Mouse (Mus musculus) layer of hippocampus, adult 18-20 months (tissue): Measurements from ENCODE around the gene Decr2. TPM values are rescaled to one million over a fixed set of nuclear protein-coding genes. Genes with fewer than 3 reads are reported as not detected.
"Not testable (repeated sequence)": the region's sequence is repeated elsewhere in the genome, so short reads cannot be mapped to it uniquely, and the experiment has no call there.

ENCODE experiments used
- DNase-seq, 2 experiments: peaks; one replicate each; pipeline ENCODE4 v3.0.0; 2022; ENCODE audit warnings: low spot score in 2 of 2
- total RNA-seq, 2 experiments: library from RNA; stranded (reverse); gene quantifications; 2 replicates each; pipeline ENCODE4 v1.2.3; 2021

The Decr2 gene
- total RNA-seq, 2 experiments from 2014 or later, result 27.4 to 29.7 TPM

DNA sequence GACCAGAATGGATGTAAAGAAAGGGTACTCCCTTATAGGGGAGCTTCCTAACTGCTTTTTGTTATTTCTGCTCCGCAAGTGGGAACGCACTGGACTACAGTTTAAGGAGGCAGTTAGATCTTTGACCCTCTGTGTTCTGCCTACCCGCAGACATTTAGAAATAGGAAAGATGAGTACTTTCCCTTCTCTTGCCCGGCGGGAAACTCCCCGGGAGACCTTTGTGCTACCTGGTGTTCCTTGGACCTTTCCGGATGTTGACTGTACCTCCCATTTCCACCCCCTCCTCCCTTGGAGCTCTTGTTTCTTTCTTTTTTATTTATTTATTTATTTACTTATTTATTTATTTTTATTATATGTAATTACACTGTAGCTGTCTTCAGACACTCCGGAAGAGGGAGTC is 23.9 kb upstream of the Decr2 start:
- no peak for DNase-seq

- DNase-seq, result peak; percentile 51 to 68
These were observed 23.2 kb upstream of the Decr2 start, which contains the start of gene Tmem8 for GRCm38 (mm10) chr17:26113181-26113948. Tmem8 (plus strand) TSS chr17:26113299.

DNA sequence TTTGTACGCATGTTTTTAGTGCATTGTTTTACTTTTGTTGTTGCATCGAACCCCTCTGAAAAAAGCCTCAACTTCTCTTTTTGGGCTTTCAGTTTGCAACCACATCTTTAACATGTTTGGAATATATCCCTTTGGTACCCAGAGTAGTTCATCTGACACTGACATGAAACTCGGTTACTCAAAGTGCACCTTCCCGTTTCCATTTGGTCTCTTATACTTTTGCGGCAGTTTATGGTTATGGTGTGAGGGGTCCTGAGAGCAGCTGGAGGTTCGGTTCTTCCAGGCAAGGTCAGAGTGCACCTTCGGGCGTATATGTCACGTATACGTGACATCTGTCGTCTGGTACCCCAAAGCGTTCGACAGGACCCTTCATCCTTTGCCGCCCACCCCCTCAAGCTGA is 22.6 kb upstream of the Decr2 start:
- no peak for DNase-seq

DNA sequence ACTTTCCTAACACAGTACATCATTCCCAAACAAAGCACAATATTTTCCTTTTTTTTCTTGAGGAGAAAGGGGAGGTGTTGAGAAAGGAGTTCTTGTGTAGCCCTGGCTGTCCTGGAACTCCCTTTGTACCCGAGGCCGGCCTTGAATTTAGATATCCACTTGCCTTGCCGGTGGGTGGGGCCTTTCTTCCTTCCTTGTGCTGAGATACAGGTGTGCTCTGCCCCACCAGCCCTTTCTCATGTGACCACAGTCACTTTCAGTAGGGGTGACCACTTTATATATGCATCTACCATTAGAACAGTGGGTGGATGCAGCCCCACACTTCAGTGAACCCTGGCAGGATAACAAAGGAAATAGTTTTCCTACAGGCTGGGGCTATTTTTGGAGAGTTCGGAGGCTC is 21.6 kb upstream of the Decr2 start:
- no peak for DNase-seq

DNA sequence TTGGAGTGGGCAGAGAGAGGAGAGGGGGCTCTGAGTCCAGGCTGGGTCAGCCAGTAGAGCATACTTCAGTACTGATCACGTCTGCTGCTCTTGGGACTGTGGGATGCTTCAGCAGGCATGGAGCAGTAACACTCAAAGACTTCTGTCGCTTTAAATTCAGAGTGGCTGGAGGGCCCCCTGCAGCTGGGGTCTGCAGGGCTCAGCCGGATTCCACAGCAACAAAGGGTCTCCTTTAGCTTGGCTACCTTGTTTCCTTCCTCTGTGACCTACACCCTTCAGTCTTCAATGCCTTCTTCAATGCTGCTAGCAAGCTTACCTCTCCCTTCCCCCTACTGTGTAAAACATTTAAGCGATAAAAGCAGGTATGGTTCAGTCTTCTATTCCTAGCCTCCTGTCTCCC is 20.9 kb upstream of the Decr2 start:
- DNase-seq, result no peak

- no peak for DNase-seq
These were observed 20.0 kb upstream of the Decr2 start for GRCm38 (mm10) chr17:26110156-26110555.

GRCm38 (mm10) chr17:26105619-26106018 is 15.5 kb upstream of the Decr2 start:
- no peak for DNase-seq

GRCm38 (mm10) chr17:26101478-26101877 is 11.3 kb upstream of the Decr2 start:
- no peak for DNase-seq

DNA sequence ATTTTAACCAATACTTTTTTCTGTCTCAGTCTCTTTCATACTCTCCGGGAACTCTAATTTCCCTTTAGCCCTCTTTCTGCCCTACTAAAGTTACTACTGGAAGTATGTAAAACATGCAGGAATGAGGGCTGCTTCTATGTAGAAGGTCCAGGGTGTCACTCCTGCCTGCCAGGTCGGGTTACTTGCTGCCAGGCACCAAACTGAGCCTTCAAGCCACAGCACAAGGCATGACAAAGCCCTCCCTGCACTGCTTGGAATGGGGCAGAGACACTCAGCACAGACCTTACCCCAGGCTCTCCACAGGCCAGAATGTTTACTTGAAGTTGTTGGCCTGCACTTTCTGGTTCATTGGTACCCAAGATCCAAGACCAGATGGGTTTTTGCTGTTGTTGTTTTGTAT is 10.0 kb upstream of the Decr2 start:
- DNase-seq, result no peak

DNA sequence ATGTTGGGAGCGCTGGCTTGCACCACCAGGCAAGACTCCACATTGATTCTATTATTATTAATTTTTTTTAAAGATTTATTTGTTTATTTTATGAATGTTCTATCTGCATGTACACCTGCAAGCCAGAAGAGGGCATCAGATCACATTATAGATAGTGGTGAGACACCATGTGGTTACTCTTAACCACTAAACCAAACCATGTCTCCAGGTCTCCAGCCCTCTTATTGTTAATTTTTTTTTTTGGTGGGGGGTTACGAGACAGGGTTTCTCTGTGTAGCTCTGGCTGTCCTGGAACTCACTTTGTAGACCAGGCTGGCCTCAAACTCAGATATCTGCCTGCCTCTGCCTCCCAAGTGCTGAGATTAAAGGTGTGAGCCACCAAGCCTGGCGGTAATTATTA is 9.2 kb upstream of the Decr2 start:
- DNase-seq, result not testable (repeated sequence)

DNA sequence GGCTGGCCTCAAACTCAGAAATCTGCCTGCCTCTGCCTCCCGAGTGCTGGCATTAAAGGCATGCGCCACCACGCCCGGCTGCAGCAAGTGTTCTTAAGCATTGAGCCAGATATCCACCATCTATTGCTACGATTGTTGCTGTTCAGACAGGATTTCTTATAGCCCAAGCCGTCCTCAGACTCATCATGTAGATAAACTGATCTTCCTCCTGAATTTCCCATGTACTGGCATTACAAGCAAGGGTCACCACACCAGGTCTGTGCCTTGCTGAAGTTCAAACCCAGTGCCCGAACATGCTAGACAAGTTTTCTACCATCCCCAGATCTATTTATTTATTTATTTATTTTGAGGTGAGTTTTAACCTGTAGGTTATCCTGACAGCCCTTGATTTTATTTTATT is 8.3 kb upstream of the Decr2 start:
- DNase-seq, result no peak

- DNase-seq, result peak; percentile 58 to 76
These were observed 5.1 kb upstream of the Decr2 start, which contains the start of gene Nme4 for GRCm38 (mm10) chr17:26095121-26095740. Nme4 (minus strand) TSS chr17:26095602.

DNA sequence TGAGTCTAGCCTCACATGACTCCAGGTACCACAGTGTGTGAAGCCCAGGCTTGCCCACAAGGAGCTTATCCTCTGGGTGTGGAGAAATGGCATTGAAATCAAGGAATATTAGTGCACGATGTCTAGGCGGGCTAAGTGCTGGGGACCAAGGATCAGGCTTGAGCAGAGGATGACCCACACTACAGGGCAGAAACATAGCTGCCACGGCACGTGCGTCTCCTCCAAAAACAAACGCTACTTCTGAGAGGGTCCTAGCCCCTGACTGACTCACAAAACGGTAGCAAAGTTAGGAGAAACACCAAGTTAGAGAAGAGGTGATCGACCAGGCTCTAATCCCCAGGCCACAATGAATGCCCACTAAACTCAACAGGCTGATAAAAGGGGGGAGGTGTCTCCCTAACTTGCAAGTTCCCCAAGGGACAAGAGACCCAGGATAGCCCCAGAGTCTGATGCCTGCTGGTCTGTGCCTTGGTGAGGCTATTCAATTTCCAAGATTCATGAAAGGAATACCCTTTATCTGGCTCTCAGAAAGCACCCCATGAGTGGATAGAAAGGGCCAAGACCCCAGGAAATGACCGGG is 4.5 kb upstream of the Decr2 start:
- no peak for DNase-seq

DNA sequence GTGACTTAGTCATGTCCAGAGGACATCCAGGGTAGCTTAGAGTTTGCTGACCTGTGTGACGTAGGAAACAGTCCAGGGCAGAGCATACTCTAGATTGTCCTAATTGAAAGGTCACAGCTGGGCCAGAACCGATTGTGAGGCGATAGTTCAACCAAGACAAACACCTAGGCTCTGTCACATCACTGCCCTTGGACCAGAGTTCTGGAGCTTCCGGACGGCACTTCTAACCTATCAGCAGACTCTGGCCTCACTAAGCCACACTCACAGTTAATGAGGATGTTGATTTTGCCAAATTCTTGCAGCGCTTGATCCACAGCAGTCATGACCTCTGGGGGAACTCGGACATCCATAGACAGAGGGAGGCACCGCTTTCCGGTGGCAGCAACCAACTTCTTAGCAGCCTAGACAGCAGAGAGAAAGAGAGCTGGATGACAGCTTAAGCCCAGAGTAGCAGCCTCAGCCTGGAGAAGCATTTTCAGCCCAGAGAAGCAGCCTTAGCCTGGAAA is 3.0 kb downstream of the Decr2 start:
- DNase-seq, result no peak

DNA sequence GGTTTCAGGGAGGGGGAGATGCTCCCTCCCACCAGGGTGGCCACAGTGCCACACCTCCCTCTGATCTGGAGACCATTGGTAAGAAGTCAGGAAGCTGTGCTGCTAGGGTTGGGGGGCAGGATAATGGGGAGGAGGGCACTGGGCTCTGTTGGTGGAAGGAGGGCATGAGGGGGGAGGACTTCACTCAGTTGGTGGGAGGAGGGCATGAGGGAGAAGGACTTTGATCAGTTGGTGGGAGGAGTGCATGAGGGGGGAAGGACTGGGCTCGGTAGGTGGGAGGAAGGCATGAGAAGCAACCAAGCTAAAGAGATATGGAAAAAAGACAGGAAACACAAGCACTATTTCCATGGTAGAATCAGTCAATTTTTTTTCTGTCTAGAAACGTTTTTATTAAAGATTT is 9.3 kb downstream of the Decr2 start:
- DNase-seq, result no peak

DNA sequence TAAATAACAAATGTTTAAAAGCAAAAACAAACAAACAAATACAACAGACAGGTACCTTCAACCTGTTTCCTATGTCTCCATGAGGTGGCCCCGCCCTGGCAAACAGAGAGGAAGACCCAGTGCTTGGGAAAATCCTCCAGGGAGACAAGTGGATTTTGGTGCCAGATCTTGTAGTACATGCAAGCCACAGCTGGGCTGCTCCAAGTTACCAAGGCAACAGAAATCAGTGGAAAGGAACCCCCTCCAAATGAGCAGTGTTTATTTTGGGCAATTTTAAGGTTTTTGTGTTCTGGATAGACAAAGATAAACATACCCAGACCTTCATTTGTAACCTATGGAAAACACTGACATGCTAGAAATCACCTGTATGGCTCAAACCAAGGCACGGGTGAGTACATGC is 11.3 kb downstream of the Decr2 start:
- DNase-seq, result peak in 1 of 2 experiments; percentile 57

- DNase-seq, result peak in 1 of 2 experiments; percentile 25
These were observed 14.9 kb downstream of the Decr2 start for GRCm38 (mm10) chr17:26075246-26075645.

- no peak for DNase-seq
These were observed 20.0 kb downstream of the Decr2 start for GRCm38 (mm10) chr17:26070136-26070535.

DNA sequence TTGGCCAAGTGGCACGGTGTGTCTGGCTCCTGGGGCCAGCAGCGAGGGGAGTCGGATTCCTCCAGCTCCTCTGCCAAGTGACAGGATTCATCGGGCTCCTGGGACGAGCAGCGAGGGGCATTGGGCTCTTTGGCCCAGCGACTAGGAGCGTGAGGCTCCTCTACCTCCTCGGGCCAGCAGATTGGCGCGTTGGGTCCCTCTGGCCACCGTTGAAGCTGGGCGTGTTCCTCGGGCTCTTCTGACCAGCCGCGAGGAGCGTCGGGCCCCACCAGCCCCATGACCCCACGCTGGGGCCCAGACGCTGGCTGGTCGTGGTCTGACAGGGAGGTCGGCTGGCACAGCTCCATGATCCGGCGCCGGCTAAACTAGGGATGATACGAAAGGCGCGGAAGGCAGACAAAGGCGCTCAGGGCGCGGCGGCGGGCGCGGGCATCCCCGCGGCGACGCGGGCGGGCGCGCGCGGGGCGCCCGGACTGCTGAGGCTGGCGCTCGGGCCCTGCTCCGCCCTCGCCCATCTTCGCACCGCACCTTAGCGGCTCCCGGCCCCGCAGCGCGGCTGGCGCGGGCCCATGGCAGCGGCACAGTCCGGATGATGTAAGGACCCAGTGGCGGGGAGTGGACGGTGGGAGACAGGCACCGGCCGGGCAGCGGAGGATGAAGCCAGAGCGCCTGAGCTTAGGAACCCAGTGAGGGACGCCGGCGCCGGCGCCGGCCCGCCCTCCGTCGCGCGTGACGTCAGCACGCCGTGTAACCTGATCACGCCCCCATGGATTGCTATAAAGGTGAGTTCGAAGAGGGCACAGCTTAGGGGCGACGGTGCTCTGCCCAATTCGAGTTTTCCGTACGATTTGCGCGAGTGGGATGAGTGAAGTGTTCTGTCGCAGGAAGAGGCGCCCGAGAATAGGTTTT is 21.1 kb downstream of the Decr2 start, which contains the start of gene Rab11fip3:
Gene Rab11fip3, minus strand, starts transcription at position 725 of the 909 bp plus-strand sequence.
- DNase-seq, result peak; percentile 75 to 89

DNA sequence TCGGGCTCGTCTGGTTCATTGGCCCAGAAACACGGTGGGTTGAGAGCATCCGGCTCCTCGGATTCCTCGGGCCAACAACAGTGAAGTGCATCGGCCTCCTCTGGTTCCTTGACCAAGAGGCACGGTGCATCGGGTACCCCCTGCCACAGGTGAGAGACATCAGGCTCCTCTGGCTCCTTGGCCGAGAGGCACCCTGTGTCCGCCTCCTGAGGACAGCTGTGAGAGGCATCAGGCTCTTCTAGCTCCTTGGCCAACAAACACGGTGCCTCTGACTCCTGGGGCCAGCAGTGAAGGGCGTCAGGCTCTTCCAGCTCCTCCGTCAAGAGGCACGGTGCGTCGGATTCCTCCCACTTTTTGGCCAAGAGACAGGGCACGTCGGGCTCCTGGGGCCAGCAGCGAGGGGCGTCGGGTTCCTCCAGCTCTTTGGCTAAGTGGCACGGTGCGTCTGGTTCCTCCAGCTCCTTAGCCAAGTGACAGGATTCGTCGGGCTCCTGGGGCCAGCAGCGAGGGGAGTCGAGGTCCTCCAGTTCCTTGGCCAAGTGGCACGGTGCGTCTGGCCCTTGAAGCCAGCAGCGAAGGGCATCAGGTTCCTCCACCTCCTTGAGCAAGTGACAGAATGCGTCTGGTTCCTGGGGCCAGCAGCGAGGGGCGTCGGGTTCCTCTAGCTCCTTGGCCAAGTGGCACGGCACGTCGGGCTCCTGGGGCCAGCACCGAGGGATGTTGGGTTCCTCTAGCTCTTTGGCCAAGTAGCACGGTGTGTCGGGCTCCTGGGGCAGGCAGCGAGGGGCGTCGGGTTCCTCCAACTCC is 21.9 kb downstream of the Decr2 start:
- no peak for DNase-seq
